Mouse (Mus musculus): ENCODE measurements at regions not wholly inside any gene's neighbourhood (a gene's known extent, or its start where the extent isn't known, plus 50 kb on each side); places are given as distances from the start of the nearest gene placed in this dataset.

- no peak for TF ChIP-seq CTCF (IDR thresholded peaks at IDR 0.05; ENCODE audit: low read depth, low read length)
- TF ChIP-seq TAL1 (conservative IDR thresholded peaks at IDR 0.05; ENCODE audit: low read depth, low read length) = no peak
- TF ChIP-seq GATA1 (IDR thresholded peaks at IDR 0.05; ENCODE audit: borderline replicate concordance, low read length) = no peak
- TF ChIP-seq POLR2AphosphoS5 (IDR thresholded peaks at IDR 0.05; ENCODE audit: insufficient replicate concordance, low read depth, low read length) = no peak
These were observed 69.6 kb upstream of the Ccn6 start for GRCm38 (mm10) chr10:39233191-39233590.
